Mouse (Mus musculus) liver, adult 2 months (tissue): ENCODE measurements around the gene Kirrel. TPM values are rescaled to one million over a fixed set of nuclear protein-coding genes. Genes with fewer than 3 reads are reported as not detected.
A peak's percentile ranks its signal among the peaks of the same experiment; 100 is the strongest.

ENCODE experiments used
- DNase-seq: peaks from one replicate; pipeline ENCODE4 v3.0.0-alpha.2; 2011; ENCODE audit warnings: low read depth, low spot score; ENCODE audit errors: extremely low read depth
- H3K27ac ChIP-seq: fragments of 200-500 bp; replicated peaks from 2 replicates; pipeline ENCODE4 v1.5.1; 2012; ENCODE audit warnings: low read depth, mild to moderate bottlenecking, control low read depth, inconsistent platforms, low read length; ENCODE audit not compliant: insufficient read depth
- H3K27me3 ChIP-seq: fragments of 200-500 bp; 2 replicates; pipeline ENCODE4 v1.6.1; 2012; ENCODE audit warnings: mild to moderate bottlenecking, moderate library complexity, low read length, inconsistent platforms; ENCODE audit not compliant: control insufficient read depth, insufficient read depth
- H3K36me3 ChIP-seq: fragments of 200-500 bp; 2 replicates; pipeline ENCODE4 v1.6.1; 2012; ENCODE audit warnings: low read length, inconsistent platforms; ENCODE audit not compliant: control insufficient read depth, insufficient read depth
- H3K4me1 ChIP-seq: fragments of 200-500 bp; 2 replicates; pipeline ENCODE4 v1.6.1; 2011; ENCODE audit warnings: low read length; ENCODE audit not compliant: control insufficient read depth, insufficient read depth
- H3K4me3 ChIP-seq: fragments of 200-500 bp; 2 replicates; pipeline ENCODE4 v1.5.1; 2011; ENCODE audit warnings: low read depth, mild to moderate bottlenecking, control low read depth, low read length, moderate library complexity; ENCODE audit not compliant: insufficient read depth
- H3K79me2 ChIP-seq: fragments of 200-500 bp; 2 replicates; pipeline ENCODE4 v1.6.1; 2012; ENCODE audit warnings: inconsistent platforms, mild to moderate bottlenecking, low read length, moderate library complexity; ENCODE audit not compliant: control insufficient read depth, insufficient read depth
- H3K9ac ChIP-seq: fragments of 200-500 bp; 2 replicates; pipeline ENCODE4 v1.6.1; 2012; ENCODE audit warnings: low read depth, mild to moderate bottlenecking, control low read depth, inconsistent platforms, low read length
- CTCF ChIP-seq: fragments of 200-500 bp; IDR thresholded peaks from 2 replicates; pipeline ENCODE4 v1.5.1; 2011; ENCODE audit warnings: low read depth, low read length, control low read depth
- POLR2A ChIP-seq: fragments of 200-500 bp; IDR thresholded peaks from 2 replicates; pipeline ENCODE4 v1.6.1; 2011; ENCODE audit warnings: low read length, control low read depth; ENCODE audit not compliant: insufficient read depth; ENCODE audit errors: extremely low read depth
- WGBS: fragments of 180-500 bp; shearing (Covaris S2); methylation state at CpG from one replicate; pipeline ENCODE4 v1.1.7; 2018; 5-methylcytosine and 5-hydroxymethylcytosine counted together
- polyA plus RNA-seq: library from polyadenylated mRNA; depleted of rRNA; stranded (reverse); fragments of >200 nt; gene quantifications from 2 replicates; pipeline ENCODE4 v1.2.3, GENCODE M21; 2012
- total RNA-seq: library from RNA; depleted of rRNA; stranded (reverse); fragments of >200 nt; gene quantifications from 2 replicates; pipeline ENCODE4 v1.2.3, GENCODE M21; 2014

Gene Kirrel
- total and polyA plus RNA-seq, 2 experiments = 0.46 to 0.81 TPM

DNA sequence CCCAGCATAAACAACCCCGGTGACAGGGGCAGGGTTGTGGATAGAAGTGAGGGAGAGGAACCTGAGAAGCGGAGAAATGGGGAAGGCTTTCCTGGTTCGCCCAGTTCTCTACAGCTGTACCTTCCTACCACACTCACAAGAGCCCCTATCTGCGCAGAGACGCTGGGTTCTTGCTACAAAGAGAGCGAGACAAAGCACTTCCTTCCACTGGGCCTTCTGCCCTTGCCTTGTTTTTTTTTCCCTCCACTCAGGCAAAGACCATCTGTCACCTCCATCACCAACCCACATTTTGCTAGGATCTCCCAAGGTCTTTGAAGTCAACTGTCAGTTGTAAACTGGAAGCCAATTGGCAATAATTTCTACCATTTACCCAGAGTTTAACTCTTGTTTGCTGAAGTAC, 80.8 kb downstream of the Kirrel start:
- no peak for DNase-seq
- Histone ChIP-seq H3K4me1 (peaks cover 5% of the 10 kb centered on the region; the same call in 1 of the 2 replicates), H3K27me3 (no peaks in the 10 kb centered on the region), H3K4me3 (no peak overlapping the region), H3K9ac (no peak overlapping the region), H3K79me2 (no peaks in the 10 kb centered on the region), H3K27ac (no peak overlapping the region), H3K36me3 (no peaks in the 10 kb centered on the region)
- no peak for TF ChIP-seq CTCF
- TF ChIP-seq POLR2A = no peak
- 85% methylated on average over 6 of the region's 6 CpGs for WGBS

DNA sequence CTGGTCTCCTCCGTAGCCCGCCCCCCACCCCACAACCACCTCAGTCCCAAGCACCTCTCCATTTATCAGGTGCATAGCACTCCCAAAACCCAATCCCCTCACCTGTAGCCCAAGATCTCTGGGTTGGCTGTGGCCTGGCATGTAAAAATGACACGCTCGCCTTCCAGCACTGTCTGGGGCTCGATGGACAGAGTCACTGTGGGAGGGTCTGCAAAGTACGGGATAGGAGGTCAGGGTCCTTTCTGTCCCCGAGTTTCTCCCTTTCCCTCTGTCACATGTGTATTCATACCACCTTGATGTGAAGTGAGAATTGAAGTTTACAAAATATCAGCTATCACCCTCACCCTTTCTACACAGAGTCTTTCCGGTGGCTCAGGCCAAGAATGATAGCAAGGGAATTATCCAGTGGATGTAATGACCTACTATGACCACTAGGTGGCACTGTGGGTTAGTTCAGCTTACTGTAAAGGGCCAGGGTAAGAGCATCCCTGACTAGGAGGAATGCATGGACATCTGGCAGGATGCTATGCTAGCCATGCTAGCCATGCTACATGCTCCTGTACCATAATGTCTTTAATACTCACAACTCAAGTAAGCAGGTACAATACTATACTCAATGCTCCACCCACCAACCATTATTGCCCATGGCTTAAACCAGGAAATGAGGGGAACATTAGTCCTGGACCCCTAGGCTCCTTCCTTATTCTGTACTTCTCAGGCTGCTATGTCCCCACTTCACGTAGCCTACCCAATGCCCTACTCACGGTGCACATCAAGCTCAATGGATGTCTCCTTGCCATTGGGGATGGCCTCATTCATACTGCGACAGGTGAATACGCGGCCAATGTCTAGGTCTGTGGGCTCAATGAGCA, 84.6 kb downstream of the Kirrel start:
- Histone ChIP-seq H3K27ac (no peak overlapping the region), H3K9ac (no peak overlapping the region), H3K4me3 (no peak overlapping the region), H3K79me2 (no peaks in the 10 kb centered on the region), H3K27me3 (no peaks in the 10 kb centered on the region), H3K36me3 (no peaks in the 10 kb centered on the region), H3K4me1 (no peaks in the 10 kb centered on the region)
- peak; percentile 46; the same call in 1 of the 2 replicates for TF ChIP-seq CTCF
- TF ChIP-seq POLR2A = no peak
- WGBS = 72% methylated on average over 13 of the region's 13 CpGs
- DNase-seq = peak; percentile 33

DNA sequence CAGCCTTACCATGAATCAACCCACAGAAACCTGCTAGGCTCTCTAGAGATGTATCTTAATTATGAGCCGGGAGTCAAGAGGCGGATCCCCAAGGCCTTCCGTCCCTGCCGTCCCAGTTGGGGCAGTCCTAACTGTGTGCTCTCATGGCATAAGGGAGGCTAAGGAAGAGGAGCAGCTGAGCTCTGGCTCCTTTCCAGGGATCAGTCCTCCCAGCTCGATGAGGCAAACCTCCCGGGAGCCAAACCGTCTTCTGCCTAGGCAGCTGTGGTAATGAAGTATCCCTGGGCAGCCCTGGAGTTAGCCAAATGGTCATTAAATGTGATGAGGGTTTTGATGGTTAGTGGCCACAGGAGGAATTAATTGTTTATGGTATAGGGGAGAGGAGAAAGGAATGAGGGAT, 87.4 kb downstream of the Kirrel start:
- TF ChIP-seq CTCF (no peak), POLR2A (no peak)
- Histone ChIP-seq H3K4me1 (no peaks in the 10 kb centered on the region), H3K27me3 (no peaks in the 10 kb centered on the region), H3K4me3 (no peak overlapping the region), H3K79me2 (no peaks in the 10 kb centered on the region), H3K27ac (no peak overlapping the region), H3K9ac (no peak overlapping the region), H3K36me3 (no peaks in the 10 kb centered on the region)
- WGBS = 80% methylated on average over 7 of the region's 7 CpGs
- no peak for DNase-seq

DNA sequence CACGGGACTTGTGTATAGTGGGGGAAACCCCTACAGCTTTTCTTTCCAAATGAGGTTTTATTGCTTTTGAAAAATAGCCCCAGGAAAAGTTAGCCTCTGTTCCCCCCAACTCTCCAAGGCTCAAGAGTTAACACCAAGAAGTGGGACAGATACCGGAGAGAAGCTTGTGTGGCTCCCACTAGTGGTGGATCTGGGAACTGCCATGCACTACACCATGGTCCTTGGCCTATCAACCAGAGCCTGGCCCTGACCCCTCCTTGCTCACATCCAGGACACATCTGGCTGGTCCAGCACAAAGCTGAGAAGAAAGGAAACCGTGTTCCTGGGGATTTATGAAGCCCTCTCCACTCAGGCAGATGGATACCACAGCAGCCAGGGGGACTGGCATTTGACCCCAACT, 92.3 kb downstream of the Kirrel start:
- no peaks in the 10 kb centered on the region for H3K36me3 ChIP-seq
- H3K4me1 ChIP-seq = no peaks in the 10 kb centered on the region
- H3K27me3 ChIP-seq = no peaks in the 10 kb centered on the region
- DNase-seq = peak; percentile 8
- no peaks in the 10 kb centered on the region for H3K79me2 ChIP-seq
- TF ChIP-seq POLR2A (no peak), CTCF (peak; percentile 80)
- no peak overlapping the region for H3K9ac ChIP-seq
- no peak overlapping the region for H3K4me3 ChIP-seq
- H3K27ac ChIP-seq = no peak overlapping the region
- WGBS = 66% methylated on average over 3 of the region's 3 CpGs

DNA sequence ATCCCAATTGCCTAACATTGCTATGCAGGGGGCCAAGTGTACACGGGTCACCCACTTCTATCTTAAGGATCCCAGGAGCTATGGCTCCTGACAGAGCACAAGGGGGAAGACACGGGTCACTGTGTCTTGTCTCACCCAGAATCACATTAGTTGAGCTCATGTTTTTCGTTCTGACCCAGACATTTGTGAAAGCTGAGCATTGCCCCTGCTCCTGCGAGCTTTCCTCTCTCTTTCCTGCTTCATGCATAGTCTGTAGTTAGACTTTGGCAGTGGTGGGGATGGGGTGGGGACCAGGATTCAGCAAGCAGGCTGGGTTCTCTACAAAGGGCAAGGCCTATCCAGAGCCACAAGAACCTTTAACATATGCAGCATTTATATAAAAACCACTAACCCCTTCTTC, 94.8 kb downstream of the Kirrel start:
- Histone ChIP-seq H3K9ac (no peak overlapping the region), H3K27me3 (no peaks in the 10 kb centered on the region), H3K36me3 (no peaks in the 10 kb centered on the region), H3K79me2 (no peaks in the 10 kb centered on the region), H3K27ac (no peak overlapping the region), H3K4me1 (no peaks in the 10 kb centered on the region), H3K4me3 (no peak overlapping the region)
- WGBS = 75% methylated on average over 4 of the region's 4 CpGs
- DNase-seq = no peak
- TF ChIP-seq CTCF (no peak), POLR2A (no peak)

DNA sequence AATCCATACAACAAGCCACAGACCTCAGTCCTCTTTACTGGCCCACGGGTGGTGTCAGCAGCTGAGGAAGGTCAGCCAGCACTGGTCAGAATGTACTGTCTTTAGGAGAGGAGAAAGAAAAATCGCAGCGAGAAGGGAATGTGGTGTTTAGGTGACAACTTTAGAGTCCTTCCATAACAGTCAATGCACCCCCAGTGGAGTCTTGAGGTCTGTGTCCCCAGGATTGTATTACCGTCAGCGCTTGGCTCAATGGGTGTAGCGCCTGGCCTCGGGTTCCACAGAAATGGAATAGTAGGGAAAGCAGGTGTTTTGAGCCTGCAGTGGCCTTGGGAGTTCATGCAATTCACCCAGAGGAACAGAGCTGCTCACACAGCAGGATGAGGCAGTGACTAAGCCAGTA, 95.2 kb downstream of the Kirrel start:
- WGBS = 90% methylated on average over 7 of the region's 7 CpGs
- no peaks in the 10 kb centered on the region for H3K27me3 ChIP-seq
- H3K27ac ChIP-seq = no peak overlapping the region
- no peak for DNase-seq
- TF ChIP-seq CTCF (no peak), POLR2A (no peak)
- no peaks in the 10 kb centered on the region for H3K79me2 ChIP-seq
- H3K36me3 ChIP-seq = no peaks in the 10 kb centered on the region
- no peaks in the 10 kb centered on the region for H3K4me1 ChIP-seq
- H3K4me3 ChIP-seq = no peak overlapping the region
- no peak overlapping the region for H3K9ac ChIP-seq
